Comparison of ENCODE assay signal across 10 mouse cellular contexts in genomic region chr7:44890180-44890579, GRCm38 (mm10). TPM values are rescaled to one million over a fixed set of nuclear protein-coding genes. Genes with fewer than 3 reads are reported as not detected.
DNase-seq lines count a peak whose midpoint lies in the region; ATAC-seq lines count a peak whose summit lies in the region.
"Had no signal": no experiment of that assay in that cellular context is flagged by ENCODE, and none has a peak within 500 bp of the region (broad histone marks: within the 10 kb centered on the region; RNA-seq: fewer than 3 reads in every experiment).

No protein-coding gene starts in this region.

- H3K36me3 ChIP-seq in forebrain, embryonic 10.5 days (replicated peaks): peaks cover 58% of the 10 kb centered on the region
- H3K36me3 ChIP-seq in forebrain, embryonic 11.5 days (ENCODE audit: control insufficient read depth, insufficient read depth, low read length): peaks cover 2% of the 10 kb centered on the region; the same call in 1 of the 2 replicates
- H3K36me3 ChIP-seq in embryonic facial prominence, embryonic 12.5 days: peaks cover 50% of the 10 kb centered on the region
- peaks cover 6% of the 10 kb centered on the region for H3K36me3 ChIP-seq in hindbrain, embryonic 16.5 days (ENCODE audit: control insufficient read depth, insufficient read depth, low read length)
- peaks cover 42% of the 10 kb centered on the region for H3K36me3 ChIP-seq in midbrain, embryonic 14.5 days (ENCODE audit: control insufficient read depth, insufficient read depth, low read length)

- H3K4me3 ChIP-seq in forebrain, embryonic 10.5 days: peak overlapping the region; percentile 94
- no peak overlapping the region for H3K4me3 ChIP-seq in forebrain, embryonic 11.5 days (ENCODE audit: low read depth, low read length)
- H3K4me3 ChIP-seq in embryonic facial prominence, embryonic 12.5 days: no peak overlapping the region
- no peak overlapping the region for H3K4me3 ChIP-seq in hindbrain, embryonic 16.5 days (ENCODE audit: low read length)
- H3K4me3 ChIP-seq in midbrain, embryonic 14.5 days (replicated peaks; ENCODE audit: low read depth, low read length): peak overlapping the region; percentile 59; the same call in 1 of the 2 replicates

- ATAC-seq in forebrain, embryonic 11.5 days (replicated peaks; ENCODE audit: low FRiP score): no peak
- no peak for ATAC-seq in embryonic facial prominence, embryonic 12.5 days (ENCODE audit: insufficient number of reproducible peaks, insufficient read depth, low FRiP score, low TSS enrichment)
- ATAC-seq in hindbrain, embryonic 16.5 days: no peak
- ATAC-seq in midbrain, embryonic 14.5 days (ENCODE audit: low FRiP score, low TSS enrichment): no peak

- no peaks in the 10 kb centered on the region for H3K9me3 ChIP-seq in forebrain, embryonic 10.5 days
- no peaks in the 10 kb centered on the region for H3K9me3 ChIP-seq in forebrain, embryonic 11.5 days (ENCODE audit: control insufficient read depth, low read length)
- no peaks in the 10 kb centered on the region for H3K9me3 ChIP-seq in embryonic facial prominence, embryonic 12.5 days
- H3K9me3 ChIP-seq in hindbrain, embryonic 16.5 days (ENCODE audit: control insufficient read depth, low read length): no peaks in the 10 kb centered on the region
- H3K9me3 ChIP-seq in midbrain, embryonic 14.5 days (ENCODE audit: control insufficient read depth, low read length): no peaks in the 10 kb centered on the region

- no peaks in the 10 kb centered on the region for H3K27me3 ChIP-seq in forebrain, embryonic 10.5 days (ENCODE audit: poor library complexity, severe bottlenecking)
- H3K27me3 ChIP-seq in forebrain, embryonic 11.5 days (ENCODE audit: control insufficient read depth, insufficient read depth, low read length): no peaks in the 10 kb centered on the region
- H3K27me3 ChIP-seq in embryonic facial prominence, embryonic 12.5 days: no peaks in the 10 kb centered on the region
- H3K27me3 ChIP-seq in hindbrain, embryonic 16.5 days (replicated peaks; ENCODE audit: control insufficient read depth, insufficient read depth, low read length): no peaks in the 10 kb centered on the region
- no peaks in the 10 kb centered on the region for H3K27me3 ChIP-seq in midbrain, embryonic 14.5 days (ENCODE audit: control insufficient read depth, insufficient read depth, low read length)

- intact Hi-C loops in heart, postnatal 10 days (cut with DNase I): loop anchor here (2.0 kb wide), 1 partner anchor 17 kb away; no protein-coding TSS in a partner anchor

- peaks cover 48% of the 10 kb centered on the region for H3K4me1 ChIP-seq in forebrain, embryonic 10.5 days
- H3K4me1 ChIP-seq in forebrain, embryonic 11.5 days (replicated peaks; ENCODE audit: control insufficient read depth, insufficient read depth, low read length): peaks cover 25% of the 10 kb centered on the region
- H3K4me1 ChIP-seq in embryonic facial prominence, embryonic 12.5 days: peaks cover 28% of the 10 kb centered on the region
- H3K4me1 ChIP-seq in hindbrain, embryonic 16.5 days (ENCODE audit: control insufficient read depth, insufficient read depth, low read depth, low read length): peaks cover 38% of the 10 kb centered on the region
- peaks cover 37% of the 10 kb centered on the region for H3K4me1 ChIP-seq in midbrain, embryonic 14.5 days (ENCODE audit: control insufficient read depth, insufficient read depth, low read length)

- no peak overlapping the region; the same call in 1 of the 2 replicates for H3K9ac ChIP-seq in forebrain, embryonic 11.5 days (ENCODE audit: low read length)
- H3K9ac ChIP-seq in embryonic facial prominence, embryonic 12.5 days: no peak overlapping the region
- H3K9ac ChIP-seq in hindbrain, embryonic 16.5 days (ENCODE audit: low read depth, low read length): no peak overlapping the region
- peak overlapping the region; percentile 74; the same call in 1 of the 2 replicates for H3K9ac ChIP-seq in midbrain, embryonic 14.5 days (replicated peaks; ENCODE audit: low read length)

- WGBS in forebrain, embryonic 10.5 days: 89% methylated on average over 7 of the region's 7 CpGs
- WGBS in forebrain, embryonic 11.5 days: 95% methylated on average over 6 of the region's 7 CpGs
- 82% methylated on average over 7 of the region's 7 CpGs for WGBS in embryonic facial prominence, embryonic 12.5 days
- WGBS in hindbrain, embryonic 16.5 days: 85% methylated on average over 6 of the region's 7 CpGs
- WGBS in midbrain, embryonic 14.5 days: 85% methylated on average over 6 of the region's 7 CpGs

- DNase-seq in forebrain, embryonic 10.5 days (ENCODE audit: extremely low spot score, low spot score): no peak
- DNase-seq in forebrain, embryonic 11.5 days (ENCODE audit: low spot score): no peak
- DNase-seq in midbrain, embryonic 14.5 days: no peak
- DNase-seq in testis, postnatal 14 days (ENCODE audit: low spot score): no peak
- DNase-seq in heart, postnatal 10 days: no peak
- no peak for DNase-seq in ovary, postnatal 14 days (ENCODE audit: low spot score)
- DNase-seq: adrenal gland, postnatal 25 days; spleen, adult 18-20 months had no signal

- H3K27ac ChIP-seq in forebrain, embryonic 10.5 days: no peak overlapping the region
- H3K27ac ChIP-seq in forebrain, embryonic 11.5 days (ENCODE audit: low read depth, low read length): no peak overlapping the region
- H3K27ac ChIP-seq in embryonic facial prominence, embryonic 12.5 days: no peak overlapping the region
- H3K27ac ChIP-seq in hindbrain, embryonic 16.5 days (ENCODE audit: low read depth, low read length): no peak overlapping the region
- H3K27ac ChIP-seq in midbrain, embryonic 14.5 days (replicated peaks; ENCODE audit: low read depth, low read length): no peak overlapping the region

- H3K4me2 ChIP-seq in forebrain, embryonic 11.5 days (ENCODE audit: low read depth, low read length, severe bottlenecking): no peak overlapping the region
- H3K4me2 ChIP-seq in embryonic facial prominence, embryonic 12.5 days (replicated peaks): 0 out of 2 replicates have a peak overlapping the region, but pooled peaks have one; percentile 91
- H3K4me2 ChIP-seq in hindbrain, embryonic 16.5 days (ENCODE audit: low read length): peak overlapping the region; percentile 97
- H3K4me2 ChIP-seq in midbrain, embryonic 14.5 days (ENCODE audit: low read length): peak overlapping the region; percentile 95

RNA-seq across cellular contexts. Expression of gene Med25, which starts 2.3 kb away (rescaled TPM):
- polyA plus RNA-seq in forebrain, embryonic 10.5 days (2016; fragmentation: Nextera tagmentation; extraction: Ambion mirVana): 175 and 185 TPM in 2 replicates
- polyA plus RNA-seq in forebrain, embryonic 11.5 days (2014; fragmentation: Nextera tagmentation; extraction: Ambion mirVana): 135 and 139 TPM in 2 replicates
- polyA plus RNA-seq in embryonic facial prominence, embryonic 12.5 days (2016; fragmentation: Nextera tagmentation; extraction: Ambion mirVana): 113 and 123 TPM in 2 replicates
- polyA plus RNA-seq in hindbrain, embryonic 16.5 days (2015; fragmentation: Nextera tagmentation; extraction: Ambion mirVana): 136 and 158 TPM in 2 replicates
- 114 and 128 TPM in 2 replicates for polyA plus RNA-seq in midbrain, embryonic 14.5 days (2014; fragmentation: Nextera tagmentation; extraction: Ambion mirVana)
- total RNA-seq in heart, postnatal 10 days (2021): 10 to 100 TPM; 67.7 to 77.1 TPM

RNA-seq across cellular contexts. Expression of gene Fuz, which starts 5.7 kb away (rescaled TPM):
- polyA plus RNA-seq in forebrain, embryonic 10.5 days (2016; fragmentation: Nextera tagmentation; extraction: Ambion mirVana): 24.8 and 25.0 TPM in 2 replicates
- 32.9 TPM in 2 replicates for polyA plus RNA-seq in forebrain, embryonic 11.5 days (2014; fragmentation: Nextera tagmentation; extraction: Ambion mirVana)
- polyA plus RNA-seq in embryonic facial prominence, embryonic 12.5 days (2016; fragmentation: Nextera tagmentation; extraction: Ambion mirVana): 22.4 and 23.3 TPM in 2 replicates
- 18.1 and 19.6 TPM in 2 replicates for polyA plus RNA-seq in hindbrain, embryonic 16.5 days (2015; fragmentation: Nextera tagmentation; extraction: Ambion mirVana)
- 16.7 and 17.2 TPM in 2 replicates for polyA plus RNA-seq in midbrain, embryonic 14.5 days (2014; fragmentation: Nextera tagmentation; extraction: Ambion mirVana)
- total RNA-seq in heart, postnatal 10 days (2021): 10 to 100 TPM; 12.2 to 18.2 TPM

RNA-seq across cellular contexts. Expression of gene Ptov1, which starts 20.6 kb away (rescaled TPM):
- 415 and 438 TPM in 2 replicates for polyA plus RNA-seq in forebrain, embryonic 10.5 days (2016; fragmentation: Nextera tagmentation; extraction: Ambion mirVana)
- 454 and 526 TPM in 2 replicates for polyA plus RNA-seq in forebrain, embryonic 11.5 days (2014; fragmentation: Nextera tagmentation; extraction: Ambion mirVana)
- 696 and 750 TPM in 2 replicates for polyA plus RNA-seq in embryonic facial prominence, embryonic 12.5 days (2016; fragmentation: Nextera tagmentation; extraction: Ambion mirVana)
- 389 and 459 TPM in 2 replicates for polyA plus RNA-seq in hindbrain, embryonic 16.5 days (2015; fragmentation: Nextera tagmentation; extraction: Ambion mirVana)
- 480 and 508 TPM in 2 replicates for polyA plus RNA-seq in midbrain, embryonic 14.5 days (2014; fragmentation: Nextera tagmentation; extraction: Ambion mirVana)
- total RNA-seq in heart, postnatal 10 days (2021): 100 to 1,000 TPM; 189 to 196 TPM

RNA-seq across cellular contexts. Expression of gene Pnkp, which starts 33.2 kb away (rescaled TPM):
- 37.8 and 39.8 TPM in 2 replicates for polyA plus RNA-seq in forebrain, embryonic 10.5 days (2016; fragmentation: Nextera tagmentation; extraction: Ambion mirVana)
- polyA plus RNA-seq in forebrain, embryonic 11.5 days (2014; fragmentation: Nextera tagmentation; extraction: Ambion mirVana): 31.6 and 32.1 TPM in 2 replicates
- polyA plus RNA-seq in embryonic facial prominence, embryonic 12.5 days (2016; fragmentation: Nextera tagmentation; extraction: Ambion mirVana): 29.0 and 30.4 TPM in 2 replicates
- 30.1 and 34.0 TPM in 2 replicates for polyA plus RNA-seq in hindbrain, embryonic 16.5 days (2015; fragmentation: Nextera tagmentation; extraction: Ambion mirVana)
- polyA plus RNA-seq in midbrain, embryonic 14.5 days (2014; fragmentation: Nextera tagmentation; extraction: Ambion mirVana): 28.8 and 30.4 TPM in 2 replicates
- total RNA-seq in heart, postnatal 10 days (2021): 10 to 100 TPM; 18.1 to 21.6 TPM

RNA-seq across cellular contexts. Expression of gene Ap2a1, which starts 39.1 kb away (rescaled TPM):
- polyA plus RNA-seq in forebrain, embryonic 10.5 days (2016; fragmentation: Nextera tagmentation; extraction: Ambion mirVana): 69.1 and 69.5 TPM in 2 replicates
- 88.8 and 93.4 TPM in 2 replicates for polyA plus RNA-seq in forebrain, embryonic 11.5 days (2014; fragmentation: Nextera tagmentation; extraction: Ambion mirVana)
- 76.3 and 84.7 TPM in 2 replicates for polyA plus RNA-seq in embryonic facial prominence, embryonic 12.5 days (2016; fragmentation: Nextera tagmentation; extraction: Ambion mirVana)
- polyA plus RNA-seq in hindbrain, embryonic 16.5 days (2015; fragmentation: Nextera tagmentation; extraction: Ambion mirVana): 128 and 133 TPM in 2 replicates
- polyA plus RNA-seq in midbrain, embryonic 14.5 days (2014; fragmentation: Nextera tagmentation; extraction: Ambion mirVana): 124 and 133 TPM in 2 replicates
- 10 to 100 TPM; 90.9 to 91.1 TPM for total RNA-seq in heart, postnatal 10 days (2021)

Comparison
In these comparisons a context has a peak if more than half of its experiments do, and no peak if none do; other contexts are left out.
1. H3K4me3 ChIP-seq: peak in forebrain, embryonic 10.5 days (single experiment) and midbrain, embryonic 14.5 days (single experiment); none in forebrain, embryonic 11.5 days (single experiment), embryonic facial prominence, embryonic 12.5 days (single experiment) and hindbrain, embryonic 16.5 days (single experiment).